Mouse (Mus musculus): ENCODE results near the gene Sypl2. TPM values are rescaled to one million over a fixed set of nuclear protein-coding genes. Genes with fewer than 3 reads are reported as not detected.

Gene Sypl2
- total RNA-seq, 2 experiments from 2014 or later, result 213 to 250 TPM

DNA sequence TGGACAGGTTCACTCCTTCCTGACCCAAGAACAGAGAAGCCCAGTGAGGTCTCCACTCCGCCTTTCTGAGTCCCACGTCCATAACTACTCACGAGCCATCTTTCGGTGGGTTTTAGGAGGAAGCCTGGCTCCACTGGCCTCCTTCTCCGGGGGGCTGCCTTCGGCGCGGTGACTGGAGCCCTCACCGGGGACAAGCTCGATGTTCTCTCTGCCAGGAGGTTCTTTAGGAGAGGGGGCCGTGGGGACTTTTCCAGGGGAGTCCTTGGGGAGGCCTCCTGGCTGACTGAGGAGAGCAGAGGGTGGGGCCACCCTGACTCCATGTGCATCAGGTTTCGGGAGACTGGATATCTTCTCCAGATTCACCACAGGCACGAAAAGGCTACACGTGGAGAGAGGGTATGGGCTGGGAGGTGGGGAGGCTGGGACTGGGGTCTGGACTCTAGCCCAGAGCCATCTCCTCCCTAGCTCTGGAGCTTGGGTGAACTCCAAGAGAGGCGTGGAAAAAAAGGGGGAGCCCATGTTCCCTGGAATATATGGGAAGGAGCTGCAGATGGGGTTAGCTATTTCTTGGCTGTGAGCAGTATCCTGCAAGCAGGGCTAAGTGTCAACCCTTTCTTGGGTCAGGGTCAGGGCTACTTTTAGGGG is 19.6 kb downstream of the Sypl2 start:
- DNase-seq (ENCODE audit: low spot score), result no peak

- no peak for DNase-seq (ENCODE audit: low spot score)
These were observed 20.8 kb downstream of the Sypl2 start for GRCm38 (mm10) chr3:108205601-108206000.

- DNase-seq (ENCODE audit: low spot score), result no peak
These were observed 22.0 kb downstream of the Sypl2 start for GRCm38 (mm10) chr3:108204470-108204869.

- DNase-seq (ENCODE audit: low spot score), result peak; percentile 82
These were observed 22.7 kb downstream of the Sypl2 start for GRCm38 (mm10) chr3:108203621-108204325.

DNA sequence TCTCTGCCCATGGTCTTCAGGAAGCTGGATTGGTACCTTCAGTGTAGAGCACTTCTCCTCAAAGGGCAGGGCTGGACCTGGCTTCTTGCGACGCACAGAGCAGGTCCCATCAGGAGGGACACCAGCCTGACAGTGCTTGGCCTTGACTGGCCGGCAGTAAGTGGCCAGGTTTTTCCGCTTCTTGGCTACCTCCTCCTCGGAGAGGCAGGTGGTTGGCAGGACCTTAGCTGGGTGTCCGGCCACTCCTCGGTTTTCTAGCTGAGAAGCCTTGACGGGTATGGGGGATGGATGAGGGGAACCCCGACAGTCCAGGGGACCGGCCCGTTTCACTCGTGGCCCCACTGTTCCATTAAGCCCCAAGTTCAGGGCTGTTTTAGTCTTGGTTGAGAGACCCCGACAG is 23.2 kb downstream of the Sypl2 start:
- no peak for DNase-seq (ENCODE audit: low spot score)

DNA sequence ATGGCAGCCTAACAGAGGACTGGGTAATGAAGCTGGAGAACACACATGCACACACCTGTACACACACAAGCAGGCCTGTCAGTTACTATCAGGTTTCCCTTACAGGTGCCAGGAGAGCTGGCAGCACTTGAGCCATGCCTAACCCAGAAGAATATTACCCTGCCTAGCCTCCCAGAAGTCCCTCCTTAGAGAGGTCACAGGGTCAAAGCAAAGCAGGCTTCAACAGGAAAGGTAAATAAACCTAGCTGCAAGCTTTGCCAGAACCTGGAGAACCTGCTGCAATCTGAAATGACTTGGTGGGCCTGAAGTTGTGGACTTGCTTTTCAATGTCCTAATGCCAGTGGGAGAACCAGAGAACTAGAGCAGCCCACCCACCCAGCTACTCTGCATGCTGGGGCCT is 23.9 kb downstream of the Sypl2 start:
- no peak for DNase-seq (ENCODE audit: low spot score)

- peak; percentile 94 for DNase-seq (ENCODE audit: low spot score)
These were observed 25.8 kb downstream of the Sypl2 start, which contains the start of gene Cyb561d1 for GRCm38 (mm10) chr3:108200329-108201323. Gene Cyb561d1 (minus strand): TSS chr3:108201212.

DNA sequence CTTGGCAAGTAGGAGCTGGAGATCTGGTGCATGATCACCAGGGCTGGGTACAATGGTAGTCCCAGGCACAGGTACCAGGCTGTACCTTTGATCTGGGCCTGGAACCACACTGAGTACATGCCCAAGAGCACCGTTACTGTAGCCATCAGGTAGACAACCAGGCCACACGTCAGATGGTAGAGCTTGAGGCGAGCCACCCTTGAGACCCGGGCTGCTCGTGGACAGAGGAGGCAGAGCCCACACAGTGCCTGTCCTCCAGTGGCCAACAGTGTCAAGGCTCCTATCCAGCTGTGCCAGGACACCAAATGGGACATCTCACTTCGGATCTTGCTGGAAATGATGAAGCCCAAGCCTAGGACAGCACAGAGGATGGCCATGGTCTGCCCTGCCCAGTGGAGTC is 27.2 kb downstream of the Sypl2 start:
- no peak for DNase-seq (ENCODE audit: low spot score)

DNA sequence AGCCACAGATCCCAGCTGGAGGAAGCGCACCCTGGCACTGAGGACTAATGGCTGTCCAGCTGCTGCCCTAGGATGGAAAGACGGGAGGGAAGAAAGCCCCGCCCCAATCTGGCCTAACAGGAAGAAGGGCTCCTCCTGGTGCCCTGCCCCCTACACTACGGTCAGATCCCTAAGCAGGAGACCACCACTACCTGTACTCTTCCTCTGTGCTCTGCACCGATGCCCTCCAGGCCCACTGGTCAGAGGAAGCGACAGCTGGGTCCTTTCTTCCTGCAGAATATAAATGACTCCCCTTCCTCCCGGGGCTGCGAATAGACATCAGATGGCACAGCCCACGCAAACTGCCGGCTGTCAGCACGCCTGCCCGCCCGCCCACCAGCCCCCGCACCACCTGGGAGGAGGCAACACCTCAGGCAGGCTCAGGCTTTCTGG is 29.4 kb downstream of the Sypl2 start:
- no peak for DNase-seq (ENCODE audit: low spot score)

DNA sequence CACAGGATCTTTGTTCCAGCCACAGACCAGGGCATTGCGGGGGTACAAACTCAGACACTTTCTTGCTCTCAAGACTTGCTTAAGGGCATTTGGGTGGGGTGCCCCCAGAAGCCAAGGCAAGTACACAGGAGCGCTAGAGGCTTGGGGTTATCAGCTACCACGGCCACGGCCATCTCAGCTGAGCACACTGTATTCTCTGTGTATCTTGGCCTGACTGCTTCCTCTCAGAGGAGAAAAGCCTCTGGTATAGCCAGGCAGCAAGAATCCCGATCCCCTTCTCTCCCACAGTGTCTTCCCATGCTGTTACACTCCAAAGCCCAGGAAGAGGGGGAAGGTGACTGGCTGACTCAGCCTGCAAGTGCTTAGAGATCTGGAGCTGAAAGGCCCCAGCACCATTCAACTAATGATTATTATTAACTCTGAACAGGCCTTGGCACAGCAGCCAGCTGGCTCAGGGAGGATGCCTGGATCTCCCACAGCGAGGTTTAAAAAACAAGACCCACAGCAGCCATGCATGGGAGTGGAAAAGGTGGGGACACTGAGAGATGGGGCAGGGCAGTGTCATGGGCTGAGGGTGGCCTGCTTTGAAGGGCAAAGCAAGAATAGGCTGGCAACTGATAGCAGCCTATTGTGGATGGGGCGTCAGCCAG is 30.4 kb downstream of the Sypl2 start:
- no peak for DNase-seq (ENCODE audit: low spot score)

DNA sequence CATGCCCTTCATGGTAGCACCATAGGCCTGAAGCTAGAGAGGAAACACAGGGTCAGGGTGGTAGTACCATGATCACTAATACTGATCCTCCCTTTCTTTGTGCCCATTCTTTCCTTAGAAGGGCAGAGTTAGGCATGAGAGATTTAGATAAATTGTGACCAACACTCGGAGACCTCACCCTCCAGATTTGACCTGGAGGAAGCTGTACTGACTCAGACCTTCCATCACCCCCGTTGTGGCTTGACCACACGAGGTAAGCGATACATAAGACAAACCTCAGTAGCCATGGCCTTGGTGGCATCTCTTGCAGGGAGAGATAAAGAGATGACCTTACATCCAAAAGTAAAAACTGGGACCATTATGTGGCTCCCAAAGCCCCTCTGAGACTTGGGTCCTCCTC is 31.2 kb downstream of the Sypl2 start:
- DNase-seq (ENCODE audit: low spot score), result no peak

- no peak for DNase-seq (ENCODE audit: low spot score)
These were observed 32.8 kb downstream of the Sypl2 start for GRCm38 (mm10) chr3:108193686-108194085.

DNA sequence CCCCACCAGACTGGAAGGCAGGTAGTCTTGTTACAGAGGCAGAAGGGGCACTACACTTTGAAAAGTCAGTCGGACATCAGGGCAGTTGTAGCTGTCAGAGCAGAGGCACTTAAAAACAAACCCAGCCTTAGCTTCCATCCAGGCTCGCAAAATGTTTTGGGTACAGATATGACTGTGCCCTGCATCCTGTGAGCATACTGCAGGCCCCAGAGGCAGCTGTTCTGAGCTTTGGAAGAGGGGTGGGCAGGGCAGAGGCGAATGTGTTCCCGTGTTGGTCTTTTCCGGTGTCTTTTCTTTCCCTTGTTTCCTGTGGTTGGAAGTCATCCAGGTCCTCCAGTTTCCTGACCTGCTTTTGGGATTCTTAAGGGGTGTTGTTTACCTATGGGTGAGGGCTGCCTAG is 36.6 kb downstream of the Sypl2 start:
- no peak for DNase-seq (ENCODE audit: low spot score)

- no peak for DNase-seq (ENCODE audit: low spot score)
These were observed 37.5 kb downstream of the Sypl2 start for GRCm38 (mm10) chr3:108188716-108189490.

DNA sequence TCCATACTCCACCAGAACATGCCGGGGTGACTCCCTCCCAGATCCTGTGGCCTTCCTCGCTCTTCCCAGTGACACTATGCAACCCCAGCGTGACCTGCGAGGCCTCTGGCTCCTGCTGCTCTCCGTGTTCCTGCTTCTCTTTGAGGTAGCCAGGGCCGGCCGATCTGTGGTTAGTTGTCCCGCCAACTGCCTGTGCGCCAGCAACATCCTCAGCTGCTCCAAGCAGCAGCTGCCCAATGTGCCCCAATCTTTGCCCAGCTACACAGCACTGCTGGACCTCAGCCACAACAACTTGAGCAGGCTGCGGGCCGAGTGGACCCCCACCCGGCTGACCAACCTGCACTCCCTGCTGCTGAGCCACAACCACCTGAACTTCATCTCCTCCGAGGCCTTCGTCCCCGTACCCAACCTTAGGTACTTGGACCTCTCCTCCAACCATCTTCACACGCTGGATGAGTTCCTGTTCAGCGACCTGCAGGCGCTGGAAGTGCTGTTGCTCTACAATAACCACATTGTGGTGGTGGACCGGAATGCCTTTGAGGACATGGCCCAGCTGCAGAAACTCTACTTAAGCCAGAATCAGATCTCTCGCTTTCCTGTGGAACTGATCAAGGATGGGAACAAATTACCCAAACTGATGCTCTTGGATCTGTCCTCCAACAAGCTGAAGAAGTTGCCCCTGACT is 39.2 kb downstream of the Sypl2 start:
- no peak for DNase-seq (ENCODE audit: low spot score)

DNA sequence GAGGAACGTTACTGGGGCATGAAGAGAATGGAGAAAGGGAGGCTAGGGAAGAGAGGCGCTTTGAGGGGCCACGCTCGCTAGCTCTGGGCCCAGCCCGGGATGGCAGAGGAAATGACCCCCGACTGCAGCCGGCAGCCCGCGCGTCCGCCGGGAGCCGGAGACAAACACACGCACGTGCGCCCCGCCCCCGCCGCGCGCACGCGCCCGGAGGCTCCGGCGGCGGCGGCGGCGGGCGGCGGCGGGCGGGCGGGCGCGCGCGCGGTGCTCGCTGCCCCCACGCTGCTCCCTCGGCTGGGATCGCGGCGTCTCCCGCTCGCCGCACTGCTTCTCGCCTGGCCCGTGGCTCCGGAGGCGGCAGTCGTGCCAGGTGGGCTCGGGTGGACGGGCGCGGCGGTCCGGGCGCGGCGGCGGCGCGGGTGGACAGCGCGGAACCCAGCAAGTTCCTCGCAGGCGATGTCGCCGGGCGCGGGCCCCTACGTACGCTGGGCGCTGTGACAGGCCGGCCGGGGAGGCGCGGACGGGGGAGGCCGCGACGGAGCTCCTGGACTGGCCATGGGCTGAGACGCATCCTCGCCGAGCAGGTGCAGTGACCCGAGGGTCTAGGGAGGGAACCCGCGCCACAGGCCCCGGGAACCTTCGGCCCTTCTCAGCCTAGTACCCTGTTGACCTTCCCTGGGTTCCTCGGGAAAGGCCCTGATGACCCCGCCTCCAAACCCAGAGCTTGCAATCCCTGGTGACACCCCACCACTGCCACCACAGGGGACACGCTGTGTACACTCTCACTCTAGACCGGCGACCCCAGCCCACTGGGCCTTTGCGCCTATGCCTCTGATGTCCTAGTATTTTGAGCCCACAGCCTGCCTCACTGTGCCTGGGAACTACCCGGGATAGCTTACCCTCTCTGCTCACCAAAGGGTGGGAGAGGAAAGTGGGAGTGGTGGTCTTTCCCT is 40.1 kb downstream of the Sypl2 start, which contains the start of gene Amigo1:
Gene Amigo1 (plus strand): TSS at position 238 of the 950 bp plus-strand sequence.
- no peak for DNase-seq (ENCODE audit: low spot score)

GRCm38 (mm10) chr3:108185460-108186097 is 40.9 kb downstream of the Sypl2 start:
- no peak for DNase-seq (ENCODE audit: low spot score)

- DNase-seq (ENCODE audit: low spot score), result no peak
These were observed 41.7 kb downstream of the Sypl2 start for GRCm38 (mm10) chr3:108184742-108185141.
